In the genomic region with DNA sequence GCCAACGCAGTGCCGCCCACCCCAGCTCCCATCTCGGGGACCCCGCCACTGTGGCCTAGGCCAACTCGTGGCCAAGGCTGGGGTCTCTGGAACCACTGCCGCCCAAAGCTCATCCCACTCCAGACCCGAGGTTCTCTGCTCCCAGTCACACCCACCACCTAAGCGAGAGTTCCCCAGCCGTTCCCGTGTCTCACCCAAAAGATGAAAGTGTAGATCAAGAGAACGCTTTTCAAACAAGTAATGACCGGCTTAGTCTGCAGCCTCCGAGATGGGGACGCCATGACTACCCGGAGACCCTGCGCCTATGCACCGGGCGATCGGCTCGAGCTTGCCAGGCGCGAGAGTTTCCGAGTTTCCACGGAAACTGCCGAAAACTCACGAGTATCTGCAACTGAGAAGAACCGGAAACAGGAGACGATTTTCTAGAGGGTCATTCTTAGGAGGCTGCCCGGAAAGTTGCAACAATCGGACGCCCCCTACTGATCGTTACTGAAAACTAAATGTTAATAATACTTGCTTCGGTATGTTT, we compare ENCODE assay signal across 8 mouse cellular contexts. TPM values are rescaled to one million over a fixed set of nuclear protein-coding genes. Genes with fewer than 3 reads are reported as not detected.
DNase-seq lines count a peak whose midpoint lies in the region; ATAC-seq lines count a peak whose summit lies in the region.

Gene Tspan6 (minus strand): TSS at position 416 of the 529 bp plus-strand sequence.

- peaks cover 4% of the 10 kb centered on the region; the same call in 1 of the 2 replicates for H3K36me3 ChIP-seq in forebrain, embryonic 15.5 days
- H3K36me3 ChIP-seq in liver, embryonic 16.5 days (ENCODE audit: control insufficient read depth, insufficient read depth), result no peaks in the 10 kb centered on the region
- H3K36me3 ChIP-seq in neural tube, embryonic 15.5 days, result peaks cover 9% of the 10 kb centered on the region; the same call in 1 of the 2 replicates

- WGBS in forebrain, embryonic 15.5 days, result 24% methylated on average over 33 of the region's 33 CpGs
- 15% methylated on average over 33 of the region's 33 CpGs for WGBS in large intestine, adult 2 months
- WGBS in liver, embryonic 16.5 days (ENCODE audit: insufficient replicate concordance), result 20% methylated on average over 33 of the region's 33 CpGs
- 18% methylated on average over 32 of the region's 33 CpGs for WGBS in neural tube, embryonic 15.5 days

- peak within 1 kb of the TSS; percentile 83 for H3K27ac ChIP-seq in forebrain, embryonic 15.5 days (replicated peaks)
- no peak within 1 kb of the TSS for H3K27ac ChIP-seq in liver, embryonic 16.5 days (ENCODE audit: low read length)
- peak within 1 kb of the TSS; percentile 77 for H3K27ac ChIP-seq in neural tube, embryonic 15.5 days (replicated peaks)

- no peaks in the 10 kb centered on the region for H3K27me3 ChIP-seq in forebrain, embryonic 15.5 days
- H3K27me3 ChIP-seq in liver, embryonic 16.5 days (ENCODE audit: control insufficient read depth, insufficient read depth, low read depth, low read length), result no peaks in the 10 kb centered on the region
- no peaks in the 10 kb centered on the region for H3K27me3 ChIP-seq in neural tube, embryonic 15.5 days (replicated peaks)

- H3K4me2 ChIP-seq in forebrain, embryonic 15.5 days (replicated peaks), result peak within 1 kb of the TSS; percentile 44
- peak within 1 kb of the TSS; percentile 64 for H3K4me2 ChIP-seq in liver, embryonic 16.5 days (ENCODE audit: low read depth, low read length)
- H3K4me2 ChIP-seq in neural tube, embryonic 15.5 days, result peak within 1 kb of the TSS; percentile 53

- peak within 1 kb of the TSS; percentile 61 for H3K4me3 ChIP-seq in forebrain, embryonic 15.5 days
- peak within 1 kb of the TSS; percentile 55 for H3K4me3 ChIP-seq in liver, embryonic 16.5 days (ENCODE audit: low read depth, low read length)
- peak within 1 kb of the TSS; percentile 54 for H3K4me3 ChIP-seq in neural tube, embryonic 15.5 days (replicated peaks)

- H3K9me3 ChIP-seq in forebrain, embryonic 15.5 days, result no peaks in the 10 kb centered on the region
- H3K9me3 ChIP-seq in liver, embryonic 16.5 days (replicated peaks; ENCODE audit: control insufficient read depth, low read length), result no peaks in the 10 kb centered on the region
- H3K9me3 ChIP-seq in neural tube, embryonic 15.5 days (replicated peaks), result no peaks in the 10 kb centered on the region

- peaks cover 3% of the 10 kb centered on the region; the same call in 1 of the 2 replicates for H3K4me1 ChIP-seq in forebrain, embryonic 15.5 days
- no peaks in the 10 kb centered on the region for H3K4me1 ChIP-seq in liver, embryonic 16.5 days (ENCODE audit: control insufficient read depth, low read depth, low read length)
- no peaks in the 10 kb centered on the region for H3K4me1 ChIP-seq in neural tube, embryonic 15.5 days

- peak within 1 kb of the TSS; percentile 75 for H3K9ac ChIP-seq in forebrain, embryonic 15.5 days (replicated peaks)
- peak within 1 kb of the TSS; percentile 54 for H3K9ac ChIP-seq in liver, embryonic 16.5 days (ENCODE audit: low read depth, low read length)
- peak within 1 kb of the TSS; percentile 69 for H3K9ac ChIP-seq in neural tube, embryonic 15.5 days (replicated peaks)

- DNase-seq in CD8-positive naive resting alpha-beta T cell, adult 2 months (ENCODE audit: low read depth in 2 of 2, low spot score in 2 of 2), result peak; percentile 55 to 69
- DNase-seq in heart, postnatal 14 days, result peak; percentile 80
- DNase-seq in large intestine, adult 2 months (ENCODE audit: low read depth, low spot score), result peak; percentile 35
- peak; percentile 81 for DNase-seq in testis, postnatal 10 days (ENCODE audit: low spot score)

- intact Hi-C loops in heart, postnatal 14 days (cut with DNase I), result loop anchor here (10.0 kb wide), 1 partner anchor 143 kb away; no protein-coding TSS in a partner anchor

- ATAC-seq in cerebellum, adult (ENCODE audit: insufficient number of reproducible peaks, low FRiP score, low TSS enrichment), result peak; percentile 79
- peak; percentile 98 for ATAC-seq in forebrain, embryonic 15.5 days (replicated peaks)
- ATAC-seq in liver, embryonic 16.5 days (ENCODE audit: low read depth), result peak; percentile 68
- ATAC-seq in neural tube, embryonic 15.5 days (ENCODE audit: low FRiP score), result peak; percentile 97

RNA-seq across cellular contexts. Expression of gene Tspan6, which starts in this region (rescaled TPM):
- polyA plus RNA-seq in forebrain, embryonic 15.5 days (2015; fragmentation: Nextera tagmentation; extraction: Ambion mirVana), result 217 and 232 TPM in 2 replicates
- 10 to 100 TPM; 17.1 to 18.2 TPM for total RNA-seq in heart, postnatal 14 days (2021)
- 2.1 and 2.4 TPM in 2 replicates for polyA plus RNA-seq in large intestine, adult 2 months (2012; rRNA removed)
- polyA plus RNA-seq in liver, embryonic 16.5 days (2015; fragmentation: Nextera tagmentation; extraction: Ambion mirVana), result 9.0 and 9.7 TPM in 2 replicates
- 233 and 273 TPM in 2 replicates for polyA plus RNA-seq in neural tube, embryonic 15.5 days (2015; fragmentation: Nextera tagmentation; extraction: Ambion mirVana)

Comparison
In these comparisons a context has a peak if more than half of its experiments do, and no peak if none do; other contexts are left out.
1. RNA of gene Tspan6 (polyA plus RNA-seq): 233 to 273 TPM in neural tube, embryonic 15.5 days and 217 to 232 TPM in forebrain, embryonic 15.5 days; 9.0 to 9.7 TPM in liver, embryonic 16.5 days and 2.1 to 2.4 TPM in large intestine, adult 2 months; every median in the first group is over 10 times any median in the second.
2. Peak in every context shown above with its lines, with median percentiles within 50 percentile points of each other: DNase-seq, ATAC-seq, H3K4me2 ChIP-seq, H3K4me3 ChIP-seq and H3K9ac ChIP-seq.